Mouse (Mus musculus): ENCODE measurements at regions not wholly inside any gene's neighbourhood (a gene's known extent, or its start where the extent isn't known, plus 50 kb on each side); places are given as distances from the start of the nearest gene placed in this dataset.

GRCm38 (mm10) chr9:57325962-57326361 is 63.5 kb upstream of the 1700017B05Rik start:
- in situ Hi-C loops (cut with MboI, MseI), result loop anchor here (25.0 kb wide), 1 partner anchor 111 kb away; the partner anchor contains the start of gene Ppcdc

- in situ Hi-C loops (cut with MboI, MseI), result no loop called here
These were observed 56.6 kb upstream of the 1700017B05Rik start for GRCm38 (mm10) chr9:57319009-57319408.

GRCm38 (mm10) chr9:57317531-57318201 is 55.3 kb upstream of the 1700017B05Rik start:
- in situ Hi-C loops (cut with MboI, MseI), result no loop called here

- in situ Hi-C loops (cut with MboI, MseI), result no loop called here
These were observed 52.7 kb upstream of the 1700017B05Rik start for GRCm38 (mm10) chr9:57315032-57315660.

GRCm38 (mm10) chr9:57313876-57314275 is 51.5 kb upstream of the 1700017B05Rik start:
- in situ Hi-C loops (cut with MboI, MseI), result no loop called here

- in situ Hi-C loops (cut with MboI, MseI), result no loop called here
These were observed 50.1 kb upstream of the 1700017B05Rik start for GRCm38 (mm10) chr9:57312521-57312920.

Measured in regulatory T cell (primary cell).